ENCODE assay signal across 7 mouse cellular contexts in genomic region chr4:32305036-32305615, GRCm38 (mm10).
A peak's percentile ranks its signal among the peaks of the same experiment; 100 is the strongest.
DNase-seq lines count a peak whose midpoint lies in the region; ATAC-seq and TF ChIP-seq lines count a peak whose summit lies in the region.

No protein-coding gene starts in this region.

- H3K27ac ChIP-seq in lung, embryonic 14.5 days (ENCODE audit: low read depth): peak overlapping the region; percentile 95
- H3K27ac ChIP-seq in forebrain, embryonic 13.5 days: peak overlapping the region; percentile 96
- peak overlapping the region; percentile 83; the same call in 1 of the 2 replicates for H3K27ac ChIP-seq in stomach, embryonic 14.5 days (ENCODE audit: low read length)

- 32% methylated on average over 18 of the region's 18 CpGs for WGBS in lung, embryonic 14.5 days
- WGBS in forebrain, embryonic 13.5 days: 53% methylated on average over 18 of the region's 18 CpGs
- 48% methylated on average over 18 of the region's 18 CpGs for WGBS in stomach, embryonic 14.5 days

- peak overlapping the region; percentile 57 for H3K4me2 ChIP-seq in lung, embryonic 14.5 days
- H3K4me2 ChIP-seq in forebrain, embryonic 13.5 days: peak overlapping the region; percentile 48
- H3K4me2 ChIP-seq in stomach, embryonic 14.5 days (replicated peaks; ENCODE audit: low read depth, low read length): peak overlapping the region; percentile 30

- H3K9me3 ChIP-seq in lung, embryonic 14.5 days (ENCODE audit: low read depth, low read length): no peaks in the 10 kb centered on the region
- no peaks in the 10 kb centered on the region for H3K9me3 ChIP-seq in forebrain, embryonic 13.5 days (replicated peaks)
- no peaks in the 10 kb centered on the region for H3K9me3 ChIP-seq in stomach, embryonic 14.5 days (ENCODE audit: control insufficient read depth, low read depth, low read length)

- no peak overlapping the region; the same call in 1 of the 2 replicates for H3K4me3 ChIP-seq in lung, embryonic 14.5 days (ENCODE audit: low read depth, low read length)
- H3K4me3 ChIP-seq in forebrain, embryonic 13.5 days: no peak overlapping the region
- H3K4me3 ChIP-seq in stomach, embryonic 14.5 days (ENCODE audit: low read depth, low read length): no peak overlapping the region

- no peak for ATAC-seq in lung, embryonic 14.5 days (ENCODE audit: insufficient read depth)
- no peak for ATAC-seq in forebrain, embryonic 13.5 days
- ATAC-seq in stomach, embryonic 14.5 days (ENCODE audit: insufficient number of reproducible peaks, insufficient read depth, low FRiP score, low read depth): no peak

- TF ChIP-seq CTCF in lung, embryonic 14.5 days (IDR thresholded peaks at IDR 0.05; ENCODE audit: low read depth): no peak

- intact Hi-C loops in left cerebral cortex, postnatal 36 days (cut with DNase I): loop anchor here (1.0 kb wide), 1 partner anchor 54 kb away; no protein-coding TSS in a partner anchor

- no peak overlapping the region for H3K9ac ChIP-seq in lung, embryonic 14.5 days
- peak overlapping the region; percentile 45 for H3K9ac ChIP-seq in forebrain, embryonic 13.5 days
- H3K9ac ChIP-seq in stomach, embryonic 14.5 days (replicated peaks; ENCODE audit: low read depth, low read length): no peak overlapping the region

- DNase-seq in lung, embryonic 14.5 days: peak; percentile 56
- DNase-seq in lung, adult 18-20 months: no peak
- DNase-seq in left cerebral cortex, postnatal 36 days (ENCODE audit: low spot score in 2 of 2): peak; percentile 28 to 33
- DNase-seq in cerebellum, adult 18-20 months: no peak
- DNase-seq in ovary, adult 18-20 months (ENCODE audit: low spot score): no peak

- no peaks in the 10 kb centered on the region for H3K36me3 ChIP-seq in lung, embryonic 14.5 days (ENCODE audit: insufficient read depth)
- 0 out of 2 replicates have a peak, but pooled peaks cover 6% of the 10 kb centered on the region for H3K36me3 ChIP-seq in forebrain, embryonic 13.5 days (ENCODE audit: poor library complexity, severe bottlenecking)
- no peaks in the 10 kb centered on the region for H3K36me3 ChIP-seq in stomach, embryonic 14.5 days (ENCODE audit: control insufficient read depth, insufficient read depth, low read length)

- no peaks in the 10 kb centered on the region for H3K27me3 ChIP-seq in lung, embryonic 14.5 days (ENCODE audit: insufficient read depth, low read length)
- no peaks in the 10 kb centered on the region for H3K27me3 ChIP-seq in forebrain, embryonic 13.5 days
- no peaks in the 10 kb centered on the region for H3K27me3 ChIP-seq in stomach, embryonic 14.5 days (ENCODE audit: control insufficient read depth, insufficient read depth, low read length)

- H3K4me1 ChIP-seq in lung, embryonic 14.5 days (ENCODE audit: insufficient read depth): peaks cover 59% of the 10 kb centered on the region
- H3K4me1 ChIP-seq in forebrain, embryonic 13.5 days: peaks cover 64% of the 10 kb centered on the region
- peaks cover 52% of the 10 kb centered on the region for H3K4me1 ChIP-seq in stomach, embryonic 14.5 days (ENCODE audit: control insufficient read depth, insufficient read depth, low read length)

Comparison
In these comparisons a context has a peak if more than half of its experiments do, and no peak if none do; other contexts are left out.
1. DNase-seq: peak in lung, embryonic 14.5 days (single experiment) and left cerebral cortex, postnatal 36 days (2 of 2); none in lung, adult 18-20 months (0 of 2), cerebellum, adult 18-20 months (0 of 2) and ovary, adult 18-20 months (single experiment).
2. Peak in every context shown above with its lines, with median percentiles within 50 percentile points of each other: H3K27ac ChIP-seq and H3K4me2 ChIP-seq.